Mouse (Mus musculus): Measurements from ENCODE around the gene Gm49630. TPM values are rescaled to one million over a fixed set of nuclear protein-coding genes. Genes with fewer than 3 reads are reported as not detected.
"Not testable (repeated sequence)": the region's sequence is repeated elsewhere in the genome, so short reads cannot be mapped to it uniquely, and the experiment has no call there.

Gm49630 gene
- polyA plus RNA-seq (2014; fragmentation: Nextera tagmentation; extraction: Ambion mirVana), result not detected in 2 replicates

- H3K9ac ChIP-seq (ENCODE audit: low read depth, low read length); H3K9me3 ChIP-seq (replicated peaks; ENCODE audit: control insufficient read depth, low read length); H3K27ac ChIP-seq (ENCODE audit: low read depth, low read length); H3K4me2 ChIP-seq; H3K4me1 ChIP-seq (ENCODE audit: control insufficient read depth, insufficient read depth, low read length); ATAC-seq (replicated peaks; ENCODE audit: insufficient number of reproducible peaks, low FRiP score, low TSS enrichment); H3K27me3 ChIP-seq (ENCODE audit: control insufficient read depth, insufficient read depth, low read length); H3K36me3 ChIP-seq (ENCODE audit: control insufficient read depth, insufficient read depth, low read length); H3K4me3 ChIP-seq (ENCODE audit: low read depth, low read length): not testable (repeated sequence)
- WGBS (ENCODE audit: insufficient replicate concordance), result 80% methylated on average over 1 of the region's 5 CpGs
Measured at GRCm38 (mm10) chr17:7371879-7372278, at the start of gene Gm49630. TSS of gene Gm49630 (minus strand) at chr17:7371979.

DNA sequence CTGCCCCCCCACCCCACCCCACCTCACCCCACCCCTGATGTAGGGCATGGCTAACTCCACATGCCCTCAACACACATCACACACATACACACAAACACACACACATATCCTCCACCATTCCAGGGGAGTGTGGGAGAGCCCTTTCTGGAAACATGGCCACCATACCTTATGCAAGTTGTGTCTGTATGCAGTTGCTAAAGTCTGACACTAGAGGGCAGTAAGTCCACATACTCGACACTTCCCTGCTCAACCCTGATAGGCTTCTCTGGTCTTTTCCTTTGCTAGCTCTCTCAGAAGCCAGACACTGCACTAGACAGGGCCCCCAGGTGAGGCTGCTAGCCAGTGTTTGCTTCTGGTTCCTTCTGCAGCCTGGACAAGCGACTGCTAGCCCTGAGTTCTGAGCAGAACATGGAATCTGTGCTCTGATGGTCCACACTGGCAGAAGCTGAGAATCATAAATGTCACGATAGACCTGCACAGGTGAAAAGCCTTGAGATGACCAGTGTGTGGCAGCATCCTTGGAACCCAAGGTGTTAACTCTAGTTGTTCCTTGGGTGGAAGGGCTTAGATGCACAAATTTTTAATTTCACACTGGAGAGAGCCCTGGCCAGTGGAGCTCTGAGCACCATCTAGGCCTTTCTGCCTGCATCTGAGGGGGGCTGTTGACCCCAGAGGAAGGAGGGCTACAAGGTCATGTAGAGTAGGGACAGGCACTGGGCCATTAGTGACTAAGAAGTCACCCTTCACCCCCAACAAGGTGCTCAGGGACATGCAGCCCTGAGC, 48.6 kb upstream of the Gm49630 start:
- not testable (repeated sequence) for H3K4me1 ChIP-seq (ENCODE audit: control insufficient read depth, insufficient read depth, low read length); H3K4me2 ChIP-seq; H3K9ac ChIP-seq (ENCODE audit: low read depth, low read length); H3K27ac ChIP-seq (ENCODE audit: low read depth, low read length); H3K4me3 ChIP-seq (ENCODE audit: low read depth, low read length); H3K9me3 ChIP-seq (replicated peaks; ENCODE audit: control insufficient read depth, low read length); H3K27me3 ChIP-seq (ENCODE audit: control insufficient read depth, insufficient read depth, low read length); H3K36me3 ChIP-seq (ENCODE audit: control insufficient read depth, insufficient read depth, low read length)
- 0 out of 2 replicates have a peak, but pooled peaks have one; percentile 49 for ATAC-seq (replicated peaks; ENCODE audit: insufficient number of reproducible peaks, low FRiP score, low TSS enrichment)
- WGBS (ENCODE audit: insufficient replicate concordance), result 27% methylated on average over 3 of the region's 3 CpGs

GRCm38 (mm10) chr17:7414601-7415310, 43.0 kb upstream of the Gm49630 start:
- H3K27me3 ChIP-seq (ENCODE audit: control insufficient read depth, insufficient read depth, low read length); H3K4me3 ChIP-seq (ENCODE audit: low read depth, low read length); H3K9me3 ChIP-seq (replicated peaks; ENCODE audit: control insufficient read depth, low read length); H3K9ac ChIP-seq (ENCODE audit: low read depth, low read length); H3K36me3 ChIP-seq (ENCODE audit: control insufficient read depth, insufficient read depth, low read length); H3K27ac ChIP-seq (ENCODE audit: low read depth, low read length); H3K4me1 ChIP-seq (ENCODE audit: control insufficient read depth, insufficient read depth, low read length); ATAC-seq (replicated peaks; ENCODE audit: insufficient number of reproducible peaks, low FRiP score, low TSS enrichment); H3K4me2 ChIP-seq: not testable (repeated sequence)
- WGBS (ENCODE audit: insufficient replicate concordance), result 90% methylated on average over 7 of the region's 9 CpGs

DNA sequence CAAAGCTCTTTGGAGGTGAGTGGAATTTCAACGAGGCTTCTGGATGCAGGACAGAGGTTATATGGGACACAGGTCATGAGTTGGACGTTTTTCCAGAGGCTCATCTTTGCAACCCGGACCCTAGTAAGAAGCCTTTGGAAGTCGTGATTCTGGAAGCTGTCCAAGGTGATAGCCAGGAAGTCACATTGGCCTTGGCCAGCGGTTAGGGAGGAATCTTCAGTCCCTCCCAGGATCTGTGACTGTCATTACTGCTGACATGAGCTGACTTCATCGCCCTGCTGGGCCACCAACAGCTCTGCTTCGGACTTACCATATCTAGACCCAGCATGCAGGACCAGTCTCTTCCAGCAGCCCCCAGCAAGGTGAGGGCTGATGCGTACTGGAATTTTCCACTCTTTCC, 41.6 kb upstream of the Gm49630 start:
- H3K4me3 ChIP-seq (ENCODE audit: low read depth, low read length); H3K27ac ChIP-seq (ENCODE audit: low read depth, low read length); H3K4me2 ChIP-seq; H3K9me3 ChIP-seq (replicated peaks; ENCODE audit: control insufficient read depth, low read length); H3K9ac ChIP-seq (ENCODE audit: low read depth, low read length); ATAC-seq (replicated peaks; ENCODE audit: insufficient number of reproducible peaks, low FRiP score, low TSS enrichment); H3K36me3 ChIP-seq (ENCODE audit: control insufficient read depth, insufficient read depth, low read length); H3K4me1 ChIP-seq (ENCODE audit: control insufficient read depth, insufficient read depth, low read length); H3K27me3 ChIP-seq (ENCODE audit: control insufficient read depth, insufficient read depth, low read length): not testable (repeated sequence)
- 64% methylated on average over 8 of the region's 8 CpGs for WGBS (ENCODE audit: insufficient replicate concordance)

GRCm38 (mm10) chr17:7399770-7400169, 28.0 kb upstream of the Gm49630 start:
- not testable (repeated sequence) for H3K9me3 ChIP-seq (replicated peaks; ENCODE audit: control insufficient read depth, low read length); H3K4me3 ChIP-seq (ENCODE audit: low read depth, low read length); H3K4me1 ChIP-seq (ENCODE audit: control insufficient read depth, insufficient read depth, low read length); H3K4me2 ChIP-seq; H3K9ac ChIP-seq (ENCODE audit: low read depth, low read length); H3K36me3 ChIP-seq (ENCODE audit: control insufficient read depth, insufficient read depth, low read length); H3K27ac ChIP-seq (ENCODE audit: low read depth, low read length); H3K27me3 ChIP-seq (ENCODE audit: control insufficient read depth, insufficient read depth, low read length); ATAC-seq (replicated peaks; ENCODE audit: insufficient number of reproducible peaks, low FRiP score, low TSS enrichment)
- 82% methylated on average over 6 of the region's 6 CpGs for WGBS (ENCODE audit: insufficient replicate concordance)

GRCm38 (mm10) chr17:7398198-7398847, 26.5 kb upstream of the Gm49630 start:
- not testable (repeated sequence) for ATAC-seq (replicated peaks; ENCODE audit: insufficient number of reproducible peaks, low FRiP score, low TSS enrichment); H3K4me3 ChIP-seq (ENCODE audit: low read depth, low read length); H3K4me2 ChIP-seq; H3K9ac ChIP-seq (ENCODE audit: low read depth, low read length); H3K27me3 ChIP-seq (ENCODE audit: control insufficient read depth, insufficient read depth, low read length); H3K4me1 ChIP-seq (ENCODE audit: control insufficient read depth, insufficient read depth, low read length); H3K27ac ChIP-seq (ENCODE audit: low read depth, low read length); H3K9me3 ChIP-seq (replicated peaks; ENCODE audit: control insufficient read depth, low read length); H3K36me3 ChIP-seq (ENCODE audit: control insufficient read depth, insufficient read depth, low read length)
- WGBS (ENCODE audit: insufficient replicate concordance), result 76% methylated on average over 6 of the region's 6 CpGs

GRCm38 (mm10) chr17:7397079-7397478, 25.3 kb upstream of the Gm49630 start:
- not testable (repeated sequence) for H3K4me2 ChIP-seq; H3K36me3 ChIP-seq (ENCODE audit: control insufficient read depth, insufficient read depth, low read length); H3K27me3 ChIP-seq (ENCODE audit: control insufficient read depth, insufficient read depth, low read length); H3K9ac ChIP-seq (ENCODE audit: low read depth, low read length); H3K4me1 ChIP-seq (ENCODE audit: control insufficient read depth, insufficient read depth, low read length); H3K27ac ChIP-seq (ENCODE audit: low read depth, low read length); ATAC-seq (replicated peaks; ENCODE audit: insufficient number of reproducible peaks, low FRiP score, low TSS enrichment); H3K9me3 ChIP-seq (replicated peaks; ENCODE audit: control insufficient read depth, low read length); H3K4me3 ChIP-seq (ENCODE audit: low read depth, low read length)
- 79% methylated on average over 10 of the region's 13 CpGs for WGBS (ENCODE audit: insufficient replicate concordance)

DNA sequence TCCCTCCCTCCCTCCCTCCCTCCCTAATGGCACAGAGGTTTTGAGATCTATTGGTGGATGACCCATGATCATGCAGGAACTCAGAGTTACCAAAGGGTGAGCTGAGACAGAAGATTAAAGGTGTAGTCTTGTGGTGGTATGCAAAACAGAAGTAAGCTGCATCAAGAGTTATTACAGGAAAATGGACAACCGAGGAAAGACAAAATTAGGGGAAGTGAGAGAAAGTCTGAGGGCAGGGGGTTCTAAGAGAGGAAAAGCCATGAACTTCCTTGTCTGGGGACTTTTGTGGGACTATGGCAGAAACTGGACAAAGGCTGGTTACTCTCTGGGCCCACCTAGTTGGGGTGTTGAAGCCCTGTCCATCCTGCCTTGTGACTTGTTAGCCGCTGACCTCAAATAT, 24.5 kb upstream of the Gm49630 start:
- not testable (repeated sequence) for H3K4me3 ChIP-seq (ENCODE audit: low read depth, low read length); ATAC-seq (replicated peaks; ENCODE audit: insufficient number of reproducible peaks, low FRiP score, low TSS enrichment); H3K4me2 ChIP-seq; H3K27ac ChIP-seq (ENCODE audit: low read depth, low read length); H3K36me3 ChIP-seq (ENCODE audit: control insufficient read depth, insufficient read depth, low read length); H3K4me1 ChIP-seq (ENCODE audit: control insufficient read depth, insufficient read depth, low read length); H3K9me3 ChIP-seq (replicated peaks; ENCODE audit: control insufficient read depth, low read length); H3K27me3 ChIP-seq (ENCODE audit: control insufficient read depth, insufficient read depth, low read length); H3K9ac ChIP-seq (ENCODE audit: low read depth, low read length)
- WGBS (ENCODE audit: insufficient replicate concordance), result no CpG with 5 or more reads among the region's 2 CpGs

All from heart, embryonic 11.5 days (tissue).